Mouse (Mus musculus) erythroblast, adult 5-6 weeks (primary cell): Measurements from ENCODE around the gene Mmd. TPM values are rescaled to one million over a fixed set of nuclear protein-coding genes. Genes with fewer than 3 reads are reported as not detected.

Experiments
- ATAC-seq: replicated peaks from 2 replicates; pipeline ENCODE4 v1.8.0; 2016; ENCODE audit warnings: moderate number of reproducible peaks, mild to moderate bottlenecking, moderate TSS enrichment, inconsistent platforms; ENCODE audit not compliant: poor library complexity, low FRiP score, severe bottlenecking
- total RNA-seq, 2 experiments: library from RNA; stranded (forward) in 1 of 2; stranded (reverse) in 1 of 2; fragments of 150-400 nt in 1 of 2; fragments of 200-764, 138-1000 nt in 1 of 2; gene quantifications; 2 replicates each; pipeline versions ENCODE4 v1.2.3 to v1.2.4; 2015 to 2017; ENCODE audit warnings: low replicate concordance in 2 of 2

Gene Mmd
- total RNA-seq (2015; ENCODE audit: low replicate concordance) (5.6 and 6.7 TPM in 2 replicates), total RNA-seq (2017; ENCODE audit: low replicate concordance) (1.8 and 2.6 TPM in 2 replicates)

DNA sequence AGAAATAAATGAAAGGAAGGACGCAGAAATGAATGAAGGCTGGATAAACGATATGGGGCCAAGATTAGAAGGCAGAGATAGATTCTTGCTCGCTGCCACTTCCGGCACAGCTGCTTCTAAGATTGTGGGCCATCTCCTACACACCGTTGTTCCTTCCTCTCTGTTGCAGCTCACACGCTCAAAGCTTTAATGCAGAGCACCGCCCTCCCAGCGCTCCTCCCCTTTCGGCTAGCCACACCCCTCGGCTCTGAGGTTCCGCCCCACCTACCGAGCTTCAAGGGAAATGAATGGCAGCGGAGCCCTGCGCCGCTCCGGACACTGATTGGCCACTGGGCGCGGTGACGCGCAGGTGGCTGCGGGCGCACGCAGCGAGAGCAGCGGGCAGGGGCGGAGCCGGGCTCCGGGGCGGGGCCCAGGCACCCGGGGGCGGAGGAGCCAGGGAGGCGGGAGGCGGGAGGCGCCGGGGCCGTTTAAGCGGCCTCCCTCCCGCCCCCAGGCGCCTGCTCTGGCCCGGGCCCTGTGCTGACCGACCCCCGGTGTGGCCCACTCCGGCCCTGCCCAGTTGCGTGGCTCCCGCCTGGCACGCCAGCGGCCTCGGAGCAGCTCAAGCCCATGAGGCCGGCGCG lies at the start of gene Mmd:
Mmd (plus strand) TSS at position 432 of the 626 bp plus-strand sequence.
- peak; percentile 100 for ATAC-seq

DNA sequence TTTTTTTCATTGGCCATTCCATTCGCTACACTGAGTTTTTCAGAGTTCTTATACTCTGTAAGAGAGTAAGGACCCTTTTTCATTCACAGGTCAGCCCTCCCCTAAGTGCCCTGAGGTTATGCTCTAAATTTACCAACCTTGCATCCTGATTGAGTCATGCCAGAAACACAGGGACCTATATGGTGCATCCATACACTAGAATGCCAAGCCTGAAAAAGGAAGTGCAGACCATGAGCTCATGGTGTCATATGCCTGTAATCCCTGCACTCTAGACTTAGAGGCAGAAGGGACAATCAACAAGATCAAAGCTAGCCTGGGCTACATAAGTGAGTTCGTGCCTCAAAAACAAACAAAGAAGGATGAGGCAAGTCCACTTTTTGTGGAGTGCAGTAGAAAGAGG lies 48.4 kb upstream of the Mmd start:
- no peak for ATAC-seq

DNA sequence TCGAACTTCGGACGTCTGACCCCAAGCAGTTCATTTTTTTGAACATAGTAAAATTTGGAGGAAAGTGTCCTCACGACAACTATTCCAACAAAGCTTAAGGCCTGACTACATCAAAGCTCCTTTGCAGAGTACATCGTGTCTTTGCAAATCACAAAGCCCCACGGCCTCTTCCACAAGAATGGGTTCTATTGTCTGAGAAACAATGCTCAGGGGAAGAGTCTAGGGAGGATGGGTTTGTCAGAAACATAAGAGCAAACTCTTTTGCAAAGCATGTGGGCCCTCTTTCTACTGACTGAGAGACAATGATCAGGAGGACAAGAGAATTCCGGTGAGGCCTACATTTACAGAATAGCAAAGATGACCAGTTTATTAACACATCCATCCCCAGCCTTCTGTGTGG lies 35.0 kb upstream of the Mmd start:
- no peak for ATAC-seq

DNA sequence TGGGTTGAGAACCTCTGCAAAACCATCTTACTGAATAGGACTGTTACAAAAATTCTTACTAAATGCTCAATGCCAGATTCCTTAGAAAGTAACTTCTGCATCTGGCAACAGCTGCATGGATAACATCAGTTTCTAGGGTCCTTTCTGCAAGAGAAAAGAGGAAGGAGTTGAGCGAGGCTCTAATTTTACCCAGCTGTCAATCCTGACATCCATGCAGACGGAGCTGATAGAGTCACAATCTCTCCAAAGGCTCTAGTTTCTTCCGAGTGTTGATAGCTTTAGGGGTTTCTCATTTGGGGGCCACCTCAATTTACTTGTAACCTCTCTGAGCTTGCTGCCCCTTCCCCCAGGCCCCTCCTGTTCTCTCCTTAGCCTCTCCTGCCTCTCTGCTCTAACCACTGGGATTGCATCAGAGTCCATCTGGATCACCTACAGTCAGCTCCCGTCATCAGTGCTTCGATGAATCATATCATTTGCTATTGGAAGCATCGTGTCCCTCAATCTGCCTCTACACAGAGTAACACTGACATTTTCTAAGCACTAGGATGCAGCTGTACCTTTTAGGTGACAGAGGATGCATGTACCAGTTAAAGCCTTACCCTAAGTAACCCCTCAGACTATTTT lies 29.1 kb upstream of the Mmd start:
- ATAC-seq: no peak

DNA sequence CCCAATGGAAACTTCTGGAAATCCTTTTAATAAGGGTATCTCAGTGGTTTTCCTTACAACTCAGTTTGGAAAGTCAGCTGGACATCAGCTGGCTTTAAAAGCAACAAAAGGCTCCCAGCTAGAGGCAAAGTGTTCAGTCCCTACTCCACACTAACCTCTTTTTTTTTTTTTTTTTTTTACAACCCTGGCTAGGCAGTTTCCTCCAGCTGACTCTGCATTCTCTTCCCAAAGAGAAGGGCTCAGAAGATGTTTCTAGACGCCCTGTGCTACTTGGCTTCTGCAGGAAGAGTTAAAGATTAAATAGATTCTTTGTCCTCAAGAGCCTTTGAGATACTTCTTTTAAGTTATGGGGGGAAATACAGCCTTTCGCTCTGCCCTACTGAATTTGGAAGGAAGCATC lies 28.5 kb upstream of the Mmd start:
- ATAC-seq: no peak

DNA sequence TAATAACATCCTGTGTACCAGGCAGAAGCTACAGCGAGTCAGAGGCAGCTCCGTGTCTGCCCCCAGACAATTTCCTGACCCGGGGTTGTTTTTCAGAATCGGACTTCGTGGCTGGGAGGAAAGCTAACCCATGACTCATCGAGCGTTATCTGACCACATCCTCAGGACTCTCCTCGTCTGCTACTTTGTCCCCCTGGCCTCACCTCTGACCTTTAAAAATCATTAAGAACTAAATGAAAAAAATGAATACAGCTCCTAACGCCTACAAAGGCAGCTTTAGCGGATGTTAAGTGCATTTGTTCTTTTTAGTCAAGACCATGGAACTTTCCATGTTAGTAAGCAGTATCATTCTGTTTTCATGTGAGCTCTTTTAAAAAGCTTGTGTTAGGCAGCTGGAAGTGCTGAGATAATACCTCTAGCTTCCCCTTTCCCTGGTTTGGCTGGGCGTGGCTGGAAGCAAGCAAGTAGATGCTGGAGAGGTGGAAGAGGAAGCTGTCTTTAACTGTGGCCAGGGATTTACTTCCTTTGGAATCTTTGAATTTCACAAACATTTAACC lies 24.3 kb upstream of the Mmd start:
- no peak for ATAC-seq

DNA sequence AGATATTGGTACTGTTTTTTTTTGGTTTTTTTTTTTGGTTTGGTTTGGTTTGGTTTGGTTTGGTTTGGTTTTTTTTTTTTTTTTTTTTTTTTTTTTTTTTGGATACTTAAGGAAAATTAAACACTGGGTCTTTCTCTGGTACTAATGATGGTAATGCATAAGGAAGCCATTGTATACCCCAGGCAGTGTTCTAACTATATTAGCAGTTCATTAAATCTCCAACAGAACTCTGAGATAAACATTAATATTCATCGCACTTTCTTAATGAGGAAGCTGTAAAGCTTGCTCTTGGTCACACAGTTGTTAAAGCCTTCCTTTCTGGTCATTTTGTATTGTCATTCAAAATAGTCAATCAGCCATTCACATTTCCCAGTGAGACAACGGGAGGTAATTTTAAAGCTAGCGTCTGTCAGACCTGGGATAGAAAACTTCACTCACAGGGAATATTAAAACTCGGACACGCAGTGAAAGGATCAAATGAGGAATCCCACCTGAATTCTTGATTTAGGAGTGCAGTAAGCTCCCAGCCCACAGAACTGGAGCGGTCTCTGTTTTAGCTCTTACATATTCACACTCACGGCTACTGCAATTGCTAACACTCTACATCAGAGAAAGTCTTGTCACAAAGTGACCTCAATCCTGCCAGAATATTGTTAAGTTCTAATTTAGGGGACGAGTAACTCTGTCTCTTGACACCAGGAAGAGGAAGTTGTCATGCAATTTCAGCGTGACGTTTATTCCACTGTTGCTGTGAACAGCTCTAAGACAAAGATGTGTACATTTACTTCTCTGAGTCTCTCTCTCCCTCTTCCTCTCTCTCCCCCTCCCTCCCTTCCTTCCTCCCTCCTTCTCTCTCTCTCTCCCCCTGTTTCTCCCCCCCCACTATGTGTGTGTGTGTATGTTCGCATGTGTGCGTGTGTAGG lies 22.0 kb upstream of the Mmd start:
- no peak for ATAC-seq

DNA sequence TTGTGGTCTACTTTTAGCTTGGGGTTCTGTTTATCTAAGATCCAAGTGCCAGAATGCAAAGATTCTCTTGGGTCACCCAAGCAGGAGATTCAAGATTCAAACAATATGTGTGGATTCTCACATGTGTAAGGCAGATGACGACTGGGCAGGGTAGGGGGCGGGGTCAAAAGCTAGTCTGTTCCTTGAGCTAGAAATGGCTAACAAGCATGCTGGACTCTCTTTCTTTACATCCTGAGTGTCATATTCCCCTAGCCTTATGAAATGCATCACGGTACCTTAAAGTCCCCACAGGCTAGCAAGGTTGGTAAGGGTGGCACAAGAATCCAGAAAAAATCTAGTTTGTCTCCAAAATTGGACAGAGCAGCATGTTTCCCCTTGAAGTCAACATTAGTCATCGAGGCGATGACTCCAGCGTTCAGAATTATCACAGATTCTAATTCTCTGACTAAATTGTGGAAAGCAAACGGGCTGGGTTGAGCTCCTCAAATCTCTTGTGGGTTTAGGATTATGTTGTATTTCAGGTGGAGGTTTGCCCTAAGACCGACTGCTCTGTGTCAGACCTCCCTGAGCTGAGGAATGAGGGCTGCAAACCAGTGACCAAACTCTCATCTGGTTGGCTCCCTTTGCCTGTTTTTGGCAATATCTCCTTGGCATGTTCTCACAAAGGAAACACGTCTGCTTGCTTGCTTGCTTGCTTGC lies 20.9 kb upstream of the Mmd start:
- no peak for ATAC-seq

DNA sequence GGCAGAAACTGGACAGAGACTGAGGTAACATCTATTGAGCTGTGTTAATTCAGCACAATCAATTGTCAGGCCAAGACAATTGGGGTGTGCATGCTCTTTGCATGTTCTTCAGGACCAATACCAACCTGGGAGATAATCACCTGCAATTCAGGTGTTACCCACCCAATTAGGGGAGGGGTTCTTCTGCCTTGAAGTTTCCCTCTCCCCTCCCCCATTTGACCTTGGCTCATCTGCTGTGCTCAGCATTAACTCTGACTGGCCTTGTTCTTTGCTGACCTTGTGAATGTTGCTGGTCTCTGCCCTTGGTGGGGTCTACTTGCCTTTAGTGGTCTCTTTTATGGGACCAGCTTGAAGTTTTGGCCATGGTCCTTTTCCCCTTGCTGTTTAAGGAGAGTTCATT lies 19.5 kb upstream of the Mmd start:
- ATAC-seq: no peak

DNA sequence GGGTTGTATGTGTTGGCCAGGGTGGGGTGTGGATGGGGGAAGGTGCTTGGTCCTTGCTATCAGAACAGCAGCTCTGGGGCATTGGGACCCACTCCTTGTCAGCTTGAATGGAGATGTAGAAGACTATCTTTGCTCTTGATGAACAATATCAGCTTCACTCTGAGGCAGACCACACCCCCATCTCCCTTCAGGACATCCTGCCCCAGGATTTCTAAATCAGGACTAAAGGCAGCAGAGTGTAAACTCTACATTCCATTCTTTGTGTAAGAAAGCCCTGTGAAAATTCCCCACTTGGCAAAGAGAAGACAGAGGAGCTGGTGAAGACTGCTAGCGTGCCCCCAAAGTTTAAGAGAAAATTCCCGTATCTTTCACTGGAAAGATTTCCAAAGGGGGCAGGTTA lies 18.6 kb upstream of the Mmd start:
- ATAC-seq: no peak

DNA sequence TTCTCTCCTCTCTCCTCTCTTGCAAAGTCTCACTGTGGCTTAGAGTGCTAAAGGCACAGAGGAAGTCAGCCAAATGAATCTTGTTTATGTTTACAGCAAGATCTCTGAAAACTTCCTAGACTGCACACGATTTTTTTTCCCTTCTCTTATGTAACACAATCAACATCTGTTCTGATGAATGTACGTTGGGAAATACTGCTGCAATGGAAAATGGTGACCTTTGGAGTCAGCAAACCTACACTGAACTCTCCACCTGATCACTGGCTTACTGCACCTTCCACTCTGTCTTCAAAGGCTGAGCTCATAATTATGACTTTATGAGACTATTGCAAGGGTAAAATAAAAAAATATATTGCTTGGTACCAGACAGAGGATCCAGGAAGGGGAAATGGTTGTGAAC lies 17.6 kb upstream of the Mmd start:
- ATAC-seq: no peak

DNA sequence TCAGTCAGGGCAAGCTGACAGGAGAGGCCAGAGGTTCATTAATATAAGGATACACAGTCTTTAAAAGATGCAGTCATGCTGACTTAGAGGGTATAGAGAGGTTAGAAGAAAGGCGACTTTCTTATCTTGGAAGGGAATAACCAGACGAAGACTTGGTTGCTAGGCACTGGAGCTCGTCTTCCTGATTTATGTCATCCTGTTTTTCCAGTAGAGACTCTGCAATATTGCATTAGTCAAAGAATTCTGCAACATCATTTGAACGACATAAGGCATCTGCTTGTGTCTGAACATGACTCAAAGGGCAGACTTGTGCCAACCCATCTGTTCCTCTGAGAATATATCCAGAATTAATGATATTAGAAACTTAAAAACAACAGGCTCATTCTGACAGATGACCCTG lies 16.6 kb upstream of the Mmd start:
- no peak for ATAC-seq

DNA sequence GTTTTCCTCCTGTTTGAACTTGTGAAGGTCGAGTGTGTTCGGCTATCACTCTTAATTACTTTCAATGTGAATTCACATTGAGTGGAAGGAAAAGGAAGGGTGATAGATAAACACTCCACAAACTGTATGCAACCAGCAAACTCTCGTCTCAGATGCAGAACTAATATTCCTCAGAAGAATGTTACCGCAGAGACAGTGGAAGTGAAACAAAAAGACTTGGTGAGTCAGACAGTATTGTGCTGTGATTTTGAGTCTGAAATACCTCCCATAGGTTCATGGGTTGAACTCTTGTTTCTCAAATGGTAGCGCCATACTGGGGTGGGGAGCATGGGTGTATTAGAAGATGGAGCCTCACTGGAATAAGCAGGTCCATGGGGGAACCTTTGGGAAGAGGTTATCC lies 14.0 kb upstream of the Mmd start:
- ATAC-seq: no peak

DNA sequence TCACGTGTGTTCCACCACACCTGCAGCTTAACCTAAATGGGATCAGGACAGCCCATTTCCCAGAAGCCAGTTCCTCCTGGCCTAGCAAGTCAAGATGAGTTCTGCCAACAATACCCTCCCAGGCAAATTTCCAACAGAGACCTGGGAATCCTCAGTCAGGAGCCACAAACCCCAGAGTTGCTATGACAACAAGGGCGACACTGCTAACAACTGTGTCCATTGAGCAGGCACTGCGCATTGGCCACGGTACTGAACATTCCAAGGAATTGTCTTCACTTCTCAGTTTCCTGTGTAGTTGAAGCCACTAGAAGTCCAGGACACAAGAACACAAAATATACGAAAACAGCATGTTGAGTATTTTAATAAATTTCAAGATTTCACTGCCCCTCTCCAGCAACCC lies 11.6 kb upstream of the Mmd start:
- ATAC-seq: no peak

DNA sequence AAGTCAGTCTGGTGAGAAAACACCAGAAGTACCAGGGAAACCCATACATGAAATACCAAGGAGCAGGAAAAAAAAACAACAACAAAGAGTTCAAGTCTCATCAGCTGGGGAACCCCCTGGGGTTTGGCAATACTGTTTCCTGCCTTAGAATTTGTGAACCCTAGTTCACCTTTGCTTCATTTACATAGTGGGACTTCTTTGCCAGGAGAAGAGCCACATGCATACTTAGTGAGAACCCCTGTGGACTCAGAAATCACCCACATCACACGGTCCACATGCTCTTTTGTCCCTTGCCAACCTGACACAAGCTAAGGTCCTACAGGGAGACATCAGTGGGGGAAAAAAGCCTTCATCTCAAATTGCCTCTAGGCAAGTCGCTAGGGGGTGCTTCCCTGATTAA lies 10.6 kb upstream of the Mmd start:
- ATAC-seq: no peak

DNA sequence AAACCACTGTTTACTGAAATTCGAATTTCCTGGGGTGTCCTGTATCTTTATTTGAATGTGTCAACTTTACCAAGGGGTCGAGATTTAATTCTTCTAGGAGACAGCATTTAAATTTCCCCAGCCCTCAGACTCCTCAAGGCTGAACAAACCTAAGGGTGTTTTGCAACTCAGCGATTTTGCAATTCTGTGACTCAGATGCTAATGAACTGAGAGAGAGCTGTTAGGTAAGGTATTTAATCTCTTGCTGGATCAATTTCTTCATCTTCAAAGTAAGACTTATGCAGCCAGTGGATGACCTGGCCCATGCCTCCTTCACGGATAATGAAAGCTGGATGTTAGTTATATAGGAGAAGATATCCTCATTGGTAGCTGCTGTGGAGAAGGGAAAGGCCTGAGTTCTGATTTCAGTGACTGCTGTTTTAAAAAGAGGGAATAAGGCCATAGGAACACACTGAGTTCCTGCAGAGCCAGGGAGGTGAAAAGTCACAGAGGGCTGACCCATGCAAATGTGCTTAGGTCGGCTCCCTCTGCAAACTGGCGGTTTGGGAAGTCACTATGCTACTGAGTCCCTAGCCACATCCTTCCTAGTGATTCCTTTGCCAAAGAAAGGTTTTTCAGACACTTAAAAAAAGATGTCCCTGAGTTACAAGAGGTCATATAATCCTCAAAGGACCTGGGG lies 8.5 kb upstream of the Mmd start:
- no peak for ATAC-seq

DNA sequence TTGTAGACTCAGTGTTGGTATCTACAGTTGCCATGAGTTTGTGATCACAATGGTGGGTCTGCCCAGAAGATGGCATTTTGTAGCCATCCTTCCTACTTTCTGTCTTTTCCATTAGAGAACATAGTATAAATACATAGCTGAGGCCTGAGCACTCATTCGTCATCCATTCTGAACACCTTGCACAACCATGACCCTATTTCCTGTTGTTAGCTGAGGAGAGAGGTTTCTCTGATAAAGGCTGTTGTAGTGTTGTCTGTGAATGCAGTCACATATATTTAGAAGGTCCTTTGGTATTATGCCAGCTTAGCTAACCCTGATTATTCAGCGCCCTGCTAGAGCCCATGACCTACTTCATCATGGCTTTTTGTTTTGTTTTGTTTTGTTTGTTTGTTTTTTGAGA lies 7.4 kb upstream of the Mmd start:
- no peak for ATAC-seq

DNA sequence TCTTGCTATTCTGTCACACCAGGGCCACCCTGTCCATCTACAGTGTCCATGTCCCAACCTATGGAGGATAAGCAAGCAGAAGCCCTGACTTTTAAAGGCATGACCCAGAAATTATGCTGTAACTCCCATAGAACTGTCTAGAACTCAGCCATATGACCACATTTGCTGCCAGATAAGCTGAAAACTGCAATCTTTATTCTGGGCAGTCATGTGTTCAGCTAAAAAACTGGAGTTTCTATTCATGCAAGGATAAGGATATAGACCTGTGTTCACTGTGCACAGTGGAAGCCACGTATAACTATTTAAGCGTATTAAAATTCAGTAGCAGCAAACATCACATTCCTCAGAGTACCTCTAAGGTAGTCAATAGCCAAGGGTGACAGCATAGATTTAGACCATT lies 6.0 kb upstream of the Mmd start:
- no peak for ATAC-seq

DNA sequence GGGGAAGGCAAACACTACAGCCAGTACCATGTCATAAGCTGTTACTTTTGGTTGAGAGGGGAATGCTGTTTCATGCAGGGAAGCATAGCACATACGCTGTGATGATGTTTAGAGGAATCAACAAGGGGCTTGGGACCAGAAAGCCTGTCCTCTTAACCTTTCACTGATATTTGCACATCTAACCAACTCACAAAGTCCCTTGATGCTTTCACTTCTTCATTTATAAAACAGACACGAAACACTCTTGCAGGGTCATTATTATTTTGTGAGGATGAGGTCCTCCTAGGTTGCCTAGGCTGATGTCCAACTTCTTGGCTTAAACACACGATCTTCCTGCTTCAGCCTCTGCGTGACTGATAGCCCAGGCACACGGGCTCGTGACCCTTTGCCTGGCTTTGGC lies 3.6 kb upstream of the Mmd start:
- no peak for ATAC-seq

DNA sequence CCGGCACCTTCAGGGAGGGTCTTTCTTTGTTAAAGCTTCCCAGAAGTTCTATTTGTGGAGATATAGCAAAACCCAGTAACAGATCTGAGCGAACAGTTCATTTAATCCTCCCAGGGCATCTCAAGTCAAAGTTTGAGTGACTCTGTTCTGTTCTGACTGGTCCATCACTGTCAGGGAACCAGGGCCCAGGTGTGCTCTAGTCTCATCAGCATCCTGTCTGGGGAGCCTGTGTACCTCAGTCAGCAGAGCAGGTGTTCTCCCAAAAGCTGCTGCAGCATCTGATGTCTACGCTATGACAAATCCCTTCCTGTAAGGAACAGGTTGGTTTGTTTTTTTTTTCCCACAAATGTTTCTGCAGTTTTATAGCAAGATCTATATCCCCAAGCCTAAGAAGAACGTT lies 2.6 kb upstream of the Mmd start:
- no peak for ATAC-seq
